Mouse (Mus musculus): Measurements from ENCODE around the gene Slc24a2. TPM values are rescaled to one million over a fixed set of nuclear protein-coding genes. Genes with fewer than 3 reads are reported as not detected.

Slc24a2 gene
- polyA plus RNA-seq, 1 experiment from 2014 or later = 0.01 TPM

DNA sequence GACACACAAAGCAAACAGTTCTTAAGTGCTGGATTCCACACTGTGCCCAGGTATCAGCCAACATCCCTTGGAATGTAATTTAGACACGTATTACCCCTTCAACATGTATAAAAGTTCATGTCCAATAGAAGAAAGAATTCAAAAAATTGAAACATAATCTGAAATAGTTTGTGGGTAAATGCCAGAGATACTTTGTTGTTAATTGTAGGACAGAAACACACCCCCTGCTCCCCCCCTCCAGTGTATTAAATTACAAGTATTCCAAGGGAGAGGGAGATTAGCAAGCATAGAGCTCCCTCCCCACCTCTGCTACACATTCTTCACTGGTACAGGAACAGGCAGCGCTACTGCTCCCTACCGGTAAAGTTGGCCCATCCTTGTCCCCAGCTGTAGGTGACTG, 154.5 kb downstream of the Slc24a2 start:
- no peak for ATAC-seq (ENCODE audit: insufficient number of reproducible peaks, low FRiP score, low TSS enrichment, low read depth)
- H3K9ac ChIP-seq (ENCODE audit: low read length) = no peak overlapping the region
- H3K27me3 ChIP-seq (ENCODE audit: control insufficient read depth, insufficient read depth, low read length) = no peaks in the 10 kb centered on the region
- H3K4me1 ChIP-seq (ENCODE audit: control insufficient read depth, insufficient read depth, low read length) = no peaks in the 10 kb centered on the region
- DNase-seq (ENCODE audit: low spot score) = no peak
- no peak overlapping the region for H3K27ac ChIP-seq (replicated peaks; ENCODE audit: low read depth, low read length)
- no peak overlapping the region for H3K4me2 ChIP-seq (ENCODE audit: low read depth, severe bottlenecking)
- H3K9me3 ChIP-seq (ENCODE audit: control insufficient read depth, low read length) = no peaks in the 10 kb centered on the region
- H3K4me3 ChIP-seq (ENCODE audit: low read depth, low read length) = no peak overlapping the region
- WGBS = 62% methylated on average over 3 of the region's 3 CpGs
- no peaks in the 10 kb centered on the region for H3K36me3 ChIP-seq (ENCODE audit: control insufficient read depth, insufficient read depth, low read length)

DNA sequence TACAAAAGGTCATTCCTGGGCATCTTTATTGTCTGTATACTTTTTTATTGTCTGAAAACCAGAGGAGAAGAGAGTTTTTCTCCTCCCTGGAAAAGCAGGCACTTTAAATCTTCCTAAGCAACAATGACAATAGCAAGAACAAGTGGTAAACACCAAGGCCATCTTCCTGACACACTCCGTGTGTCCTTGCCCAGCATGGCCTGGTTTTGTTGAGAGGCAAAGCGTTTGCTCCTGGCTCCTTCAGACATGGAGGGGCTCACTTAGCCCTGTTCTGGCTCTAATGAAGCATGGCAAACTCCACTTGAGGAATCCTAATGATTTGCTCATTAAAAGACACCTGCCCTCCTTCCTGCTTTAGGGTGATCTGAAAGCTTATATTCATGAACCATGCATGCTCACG, 162.2 kb downstream of the Slc24a2 start:
- Histone ChIP-seq H3K9me3 (ENCODE audit: control insufficient read depth, low read length) (no peaks in the 10 kb centered on the region), H3K9ac (ENCODE audit: low read length) (no peak overlapping the region), H3K4me2 (ENCODE audit: low read depth, severe bottlenecking) (no peak overlapping the region), H3K27me3 (ENCODE audit: control insufficient read depth, insufficient read depth, low read length) (no peaks in the 10 kb centered on the region), H3K4me1 (ENCODE audit: control insufficient read depth, insufficient read depth, low read length) (no peaks in the 10 kb centered on the region), H3K27ac (replicated peaks; ENCODE audit: low read depth, low read length) (no peak overlapping the region), H3K4me3 (ENCODE audit: low read depth, low read length) (no peak overlapping the region), H3K36me3 (ENCODE audit: control insufficient read depth, insufficient read depth, low read length) (no peaks in the 10 kb centered on the region)
- DNase-seq (ENCODE audit: low spot score) = no peak
- no peak for ATAC-seq (ENCODE audit: insufficient number of reproducible peaks, low FRiP score, low TSS enrichment, low read depth)
- WGBS = 77% methylated on average over 3 of the region's 3 CpGs

- Histone ChIP-seq H3K9ac (ENCODE audit: low read length) (no peak overlapping the region), H3K27ac (replicated peaks; ENCODE audit: low read depth, low read length) (no peak overlapping the region)
- WGBS = 88% methylated on average over 5 of the region's 5 CpGs
These were observed 165.1 kb downstream of the Slc24a2 start for GRCm38 (mm10) chr4:87065227-87065626.

GRCm38 (mm10) chr4:87064561-87064960, 165.7 kb downstream of the Slc24a2 start:
- DNase-seq (ENCODE audit: low spot score) (no peak), ATAC-seq (ENCODE audit: insufficient number of reproducible peaks, low FRiP score, low TSS enrichment, low read depth) (no peak)
- WGBS = 95% methylated on average over 2 of the region's 2 CpGs
- Histone ChIP-seq H3K9ac (ENCODE audit: low read length) (no peak overlapping the region), H3K36me3 (ENCODE audit: control insufficient read depth, insufficient read depth, low read length) (no peaks in the 10 kb centered on the region), H3K4me2 (ENCODE audit: low read depth, severe bottlenecking) (no peak overlapping the region), H3K27me3 (ENCODE audit: control insufficient read depth, insufficient read depth, low read length) (no peaks in the 10 kb centered on the region), H3K4me1 (ENCODE audit: control insufficient read depth, insufficient read depth, low read length) (no peaks in the 10 kb centered on the region), H3K27ac (replicated peaks; ENCODE audit: low read depth, low read length) (no peak overlapping the region), H3K4me3 (ENCODE audit: low read depth, low read length) (no peak overlapping the region), H3K9me3 (ENCODE audit: control insufficient read depth, low read length) (no peaks in the 10 kb centered on the region)

More at GRCm38 (mm10) chr4:87065227-87065626, 165.1 kb downstream of the Slc24a2 start:
- no peak overlapping the region for H3K4me2 ChIP-seq (ENCODE audit: low read depth, severe bottlenecking)
- H3K4me3 ChIP-seq (ENCODE audit: low read depth, low read length) = no peak overlapping the region
- no peaks in the 10 kb centered on the region for H3K27me3 ChIP-seq (ENCODE audit: control insufficient read depth, insufficient read depth, low read length)
- ATAC-seq (ENCODE audit: insufficient number of reproducible peaks, low FRiP score, low TSS enrichment, low read depth) (no peak), DNase-seq (ENCODE audit: low spot score) (no peak)
- H3K9me3 ChIP-seq (ENCODE audit: control insufficient read depth, low read length) = no peaks in the 10 kb centered on the region
- H3K4me1 ChIP-seq (ENCODE audit: control insufficient read depth, insufficient read depth, low read length) = no peaks in the 10 kb centered on the region
- H3K36me3 ChIP-seq (ENCODE audit: control insufficient read depth, insufficient read depth, low read length) = no peaks in the 10 kb centered on the region

DNA sequence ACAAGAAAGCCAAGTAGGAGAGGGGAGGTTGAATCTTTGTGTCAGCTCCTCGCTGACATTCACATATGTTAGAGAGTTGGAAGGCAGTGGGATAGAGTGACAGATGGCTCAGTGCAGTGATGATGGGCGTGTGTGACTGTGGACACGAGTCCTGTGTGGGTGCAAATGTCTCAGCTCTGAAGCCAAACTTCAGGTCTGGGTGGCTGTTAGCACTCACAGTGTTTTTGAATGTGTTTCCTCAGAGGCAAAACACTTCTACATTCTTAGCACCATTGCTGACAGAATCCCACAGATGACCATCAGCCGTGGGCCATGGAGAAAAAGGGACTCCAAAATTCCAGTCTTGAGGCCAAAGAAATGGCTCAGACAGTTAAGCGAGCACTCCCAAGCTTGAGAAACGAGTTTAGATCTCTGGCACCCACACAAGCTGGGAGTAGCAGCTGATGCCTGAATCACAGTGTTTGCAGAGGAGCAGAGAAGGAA, 167.5 kb downstream of the Slc24a2 start:
- WGBS = 81% methylated on average over 6 of the region's 6 CpGs
- Histone ChIP-seq H3K4me1 (ENCODE audit: control insufficient read depth, insufficient read depth, low read length) (no peaks in the 10 kb centered on the region), H3K4me2 (ENCODE audit: low read depth, severe bottlenecking) (no peak overlapping the region), H3K36me3 (ENCODE audit: control insufficient read depth, insufficient read depth, low read length) (no peaks in the 10 kb centered on the region), H3K9me3 (ENCODE audit: control insufficient read depth, low read length) (no peaks in the 10 kb centered on the region), H3K27ac (replicated peaks; ENCODE audit: low read depth, low read length) (no peak overlapping the region), H3K9ac (ENCODE audit: low read length) (no peak overlapping the region), H3K4me3 (ENCODE audit: low read depth, low read length) (no peak overlapping the region), H3K27me3 (ENCODE audit: control insufficient read depth, insufficient read depth, low read length) (no peaks in the 10 kb centered on the region)
- no peak for ATAC-seq (ENCODE audit: insufficient number of reproducible peaks, low FRiP score, low TSS enrichment, low read depth)
- no peak for DNase-seq (ENCODE audit: low spot score)

DNA sequence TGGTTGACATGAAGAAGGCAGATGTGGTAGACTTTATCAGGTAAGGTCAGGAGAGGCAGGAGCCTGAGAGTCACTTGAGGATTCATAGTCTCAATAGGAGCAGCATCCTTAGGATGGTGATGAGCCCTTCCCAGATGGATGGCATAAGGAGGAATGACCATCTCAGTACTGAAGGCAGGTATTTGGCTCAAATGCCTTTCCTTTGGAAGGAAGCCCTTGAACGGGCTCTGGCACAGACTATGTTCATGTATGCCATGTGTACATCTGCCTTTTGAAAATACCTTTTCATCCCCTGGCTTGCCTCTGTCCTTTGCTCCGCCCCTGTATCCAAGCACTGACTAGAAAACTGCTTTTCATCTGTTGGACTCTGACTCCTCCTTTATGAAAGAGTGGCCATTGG, 168.6 kb downstream of the Slc24a2 start:
- H3K9me3 ChIP-seq (ENCODE audit: control insufficient read depth, low read length) = no peaks in the 10 kb centered on the region
- 86% methylated on average over 2 of the region's 2 CpGs for WGBS
- no peak overlapping the region for H3K27ac ChIP-seq (replicated peaks; ENCODE audit: low read depth, low read length)
- ATAC-seq (ENCODE audit: insufficient number of reproducible peaks, low FRiP score, low TSS enrichment, low read depth) = no peak
- no peak overlapping the region for H3K4me3 ChIP-seq (ENCODE audit: low read depth, low read length)
- no peak overlapping the region for H3K4me2 ChIP-seq (ENCODE audit: low read depth, severe bottlenecking)
- H3K9ac ChIP-seq (ENCODE audit: low read length) = no peak overlapping the region
- no peak for DNase-seq (ENCODE audit: low spot score)
- no peaks in the 10 kb centered on the region for H3K36me3 ChIP-seq (ENCODE audit: control insufficient read depth, insufficient read depth, low read length)
- no peaks in the 10 kb centered on the region for H3K27me3 ChIP-seq (ENCODE audit: control insufficient read depth, insufficient read depth, low read length)
- H3K4me1 ChIP-seq (ENCODE audit: control insufficient read depth, insufficient read depth, low read length) = no peaks in the 10 kb centered on the region

- no peak overlapping the region for H3K4me3 ChIP-seq (ENCODE audit: low read depth, low read length)
- no peak overlapping the region for H3K4me2 ChIP-seq (ENCODE audit: low read depth, severe bottlenecking)
- ATAC-seq (ENCODE audit: insufficient number of reproducible peaks, low FRiP score, low TSS enrichment, low read depth) (no peak), DNase-seq (ENCODE audit: low spot score) (no peak)
- H3K9me3 ChIP-seq (ENCODE audit: control insufficient read depth, low read length) = no peaks in the 10 kb centered on the region
- no peak overlapping the region for H3K9ac ChIP-seq (ENCODE audit: low read length)
- 78% methylated on average over 3 of the region's 3 CpGs for WGBS
- H3K27me3 ChIP-seq (ENCODE audit: control insufficient read depth, insufficient read depth, low read length) = no peaks in the 10 kb centered on the region
- H3K27ac ChIP-seq (replicated peaks; ENCODE audit: low read depth, low read length) = no peak overlapping the region
- H3K36me3 ChIP-seq (ENCODE audit: control insufficient read depth, insufficient read depth, low read length) = no peaks in the 10 kb centered on the region
- H3K4me1 ChIP-seq (ENCODE audit: control insufficient read depth, insufficient read depth, low read length) = no peaks in the 10 kb centered on the region
These were observed 172.7 kb downstream of the Slc24a2 start for GRCm38 (mm10) chr4:87057572-87057971.

- DNase-seq (ENCODE audit: low spot score) (no peak), ATAC-seq (ENCODE audit: insufficient number of reproducible peaks, low FRiP score, low TSS enrichment, low read depth) (no peak)
- Histone ChIP-seq H3K4me3 (ENCODE audit: low read depth, low read length) (no peak overlapping the region), H3K9ac (ENCODE audit: low read length) (no peak overlapping the region), H3K9me3 (ENCODE audit: control insufficient read depth, low read length) (no peaks in the 10 kb centered on the region), H3K36me3 (ENCODE audit: control insufficient read depth, insufficient read depth, low read length) (no peaks in the 10 kb centered on the region), H3K27me3 (ENCODE audit: control insufficient read depth, insufficient read depth, low read length) (no peaks in the 10 kb centered on the region), H3K4me2 (ENCODE audit: low read depth, severe bottlenecking) (no peak overlapping the region), H3K27ac (replicated peaks; ENCODE audit: low read depth, low read length) (no peak overlapping the region), H3K4me1 (ENCODE audit: control insufficient read depth, insufficient read depth, low read length) (no peaks in the 10 kb centered on the region)
- WGBS = 84% methylated on average over 7 of the region's 7 CpGs
These were observed 174.5 kb downstream of the Slc24a2 start for GRCm38 (mm10) chr4:87055768-87056167.

- DNase-seq (ENCODE audit: low spot score) (no peak), ATAC-seq (ENCODE audit: insufficient number of reproducible peaks, low FRiP score, low TSS enrichment, low read depth) (no peak)
- no peak overlapping the region for H3K4me2 ChIP-seq (ENCODE audit: low read depth, severe bottlenecking)
- no peaks in the 10 kb centered on the region for H3K27me3 ChIP-seq (ENCODE audit: control insufficient read depth, insufficient read depth, low read length)
- H3K9me3 ChIP-seq (ENCODE audit: control insufficient read depth, low read length) = no peaks in the 10 kb centered on the region
- H3K4me3 ChIP-seq (ENCODE audit: low read depth, low read length) = no peak overlapping the region
- no peak overlapping the region for H3K9ac ChIP-seq (ENCODE audit: low read length)
- no peak overlapping the region for H3K27ac ChIP-seq (replicated peaks; ENCODE audit: low read depth, low read length)
- no peaks in the 10 kb centered on the region for H3K36me3 ChIP-seq (ENCODE audit: control insufficient read depth, insufficient read depth, low read length)
- whole genome bisulfite sequencing = 93% methylated on average over 5 of the region's 5 CpGs
- H3K4me1 ChIP-seq (ENCODE audit: control insufficient read depth, insufficient read depth, low read length) = no peaks in the 10 kb centered on the region
These were observed 177.4 kb downstream of the Slc24a2 start for GRCm38 (mm10) chr4:87052881-87053280.

All from limb, embryonic 11.5 days (tissue).